Mouse (Mus musculus) embryonic fibroblast, embryonic 13.5 days (primary cell): ENCODE measurements around the gene Rhof.

Experiments
- CTCF ChIP-seq: IDR thresholded peaks from 2 replicates; pipeline ENCODE4 v1.5.1; 2011; ENCODE audit warnings: mild to moderate bottlenecking, control low read depth, low read length, moderate library complexity, borderline replicate concordance; ENCODE audit not compliant: insufficient read depth
- POLR2A ChIP-seq: IDR thresholded peaks from 2 replicates; pipeline ENCODE4 v1.6.1; 2011; ENCODE audit warnings: low read depth, mild to moderate bottlenecking, control low read depth, low read length, moderate library complexity

DNA sequence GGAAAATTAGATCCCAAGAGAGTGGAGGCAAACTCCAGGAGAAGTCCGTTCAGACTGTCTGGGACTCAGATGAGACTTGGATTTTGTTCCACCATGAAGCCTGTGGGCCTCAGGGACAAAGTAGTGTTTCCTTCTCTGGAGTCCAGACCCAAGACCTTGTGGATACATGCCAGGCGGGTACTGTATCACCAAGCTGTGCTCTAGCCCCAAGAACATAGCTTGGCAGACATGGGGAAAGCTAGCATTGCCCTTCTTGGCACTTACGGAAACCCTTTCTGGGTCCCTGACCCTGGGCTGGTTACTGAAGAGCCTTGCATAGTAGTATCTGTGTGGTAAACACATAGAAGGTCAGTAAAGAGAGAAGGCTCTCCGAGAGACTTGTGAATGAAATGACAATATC is 27.0 kb upstream of the Rhof start:
- TF ChIP-seq CTCF, result no peak
- TF ChIP-seq POLR2A, result no peak
